Mouse (Mus musculus) erythroblast, embryonic 14.5 days (primary cell): ENCODE results near the gene Lmbrd2. TPM values are rescaled to one million over a fixed set of nuclear protein-coding genes. Genes with fewer than 3 reads are reported as not detected.

Experiments used
- H3K27me3 ChIP-seq: 2 replicates; pipeline ENCODE4 v1.6.1; 2012; ENCODE audit warnings: inconsistent platforms; ENCODE audit not compliant: control insufficient read depth
- H3K36me3 ChIP-seq: 2 replicates; pipeline ENCODE4 v1.6.1; 2012; ENCODE audit warnings: mild to moderate bottlenecking, inconsistent platforms; ENCODE audit not compliant: control insufficient read depth
- H3K4me1 ChIP-seq: 2 replicates; pipeline ENCODE4 v1.6.1; 2012; ENCODE audit warnings: inconsistent platforms; ENCODE audit not compliant: control insufficient read depth
- H3K4me3 ChIP-seq: replicated peaks from 2 replicates; pipeline ENCODE3; 2012; ENCODE audit warnings: moderate library complexity, mild to moderate bottlenecking, inconsistent platforms
- H3K9me3 ChIP-seq: 2 replicates; pipeline ENCODE4 v1.6.1; 2012; ENCODE audit warnings: low read length, inconsistent platforms, mixed read lengths; ENCODE audit not compliant: control insufficient read depth
- GATA1 ChIP-seq: IDR thresholded peaks from 2 replicates; pipeline ENCODE4 v1.6.1; 2012; ENCODE audit warnings: low read length, inconsistent platforms, mixed read lengths
- TAL1 ChIP-seq: IDR thresholded peaks from 3 replicates; pipeline ENCODE4 v1.6.1; 2012; ENCODE audit warnings: low read length, inconsistent platforms, mixed read lengths
- polyA plus RNA-seq: library from polyadenylated mRNA; stranded (reverse); fragments of >175 nt; gene quantifications from 2 replicates; pipeline ENCODE4 v1.2.3, GENCODE M21; 2012

Lmbrd2 gene
- polyA plus RNA-seq, 1 experiment: 0.01 TPM

GRCm38 (mm10) chr15:9130772-9131498 lies 9.4 kb upstream of the Lmbrd2 start:
- no peaks in the 10 kb centered on the region for H3K9me3 ChIP-seq
- TF ChIP-seq TAL1 (no peak), GATA1 (no peak)
- peaks cover 96% of the 10 kb centered on the region for H3K36me3 ChIP-seq
- H3K4me1 ChIP-seq: peaks cover 15% of the 10 kb centered on the region
- H3K4me3 ChIP-seq: no peak overlapping the region
- H3K27me3 ChIP-seq: no peaks in the 10 kb centered on the region

DNA sequence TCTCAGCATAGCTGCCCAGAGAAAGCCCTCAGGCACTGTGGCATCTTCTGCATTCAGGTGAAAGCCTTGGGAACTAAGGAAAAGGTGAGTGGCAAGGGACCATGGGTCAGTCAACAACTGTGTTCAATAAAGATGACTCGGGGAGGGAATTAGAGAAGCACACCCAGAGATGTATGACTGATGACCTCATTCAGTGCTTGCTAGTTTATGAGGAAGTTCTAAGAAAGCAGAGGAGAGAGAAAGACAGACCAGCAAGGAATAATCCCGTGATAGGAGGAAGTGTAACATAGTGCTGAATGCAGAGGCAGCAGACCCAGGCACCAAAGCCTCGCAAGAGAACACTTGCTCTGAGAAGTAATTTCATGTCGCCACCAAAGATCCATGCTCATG lies 8.9 kb upstream of the Lmbrd2 start:
- peaks cover 18% of the 10 kb centered on the region for H3K4me1 ChIP-seq
- no peaks in the 10 kb centered on the region for H3K9me3 ChIP-seq
- no peak overlapping the region for H3K4me3 ChIP-seq
- peaks cover 96% of the 10 kb centered on the region for H3K36me3 ChIP-seq
- no peaks in the 10 kb centered on the region for H3K27me3 ChIP-seq
- TF ChIP-seq GATA1: no peak

GRCm38 (mm10) chr15:9132693-9133443 lies 7.5 kb upstream of the Lmbrd2 start:
- Histone ChIP-seq H3K27me3 (no peaks in the 10 kb centered on the region), H3K36me3 (peaks cover 96% of the 10 kb centered on the region)

GRCm38 (mm10) chr15:9134891-9135507 lies 5.4 kb upstream of the Lmbrd2 start:
- Histone ChIP-seq H3K27me3 (no peaks in the 10 kb centered on the region), H3K4me1 (peaks cover 36% of the 10 kb centered on the region), H3K36me3 (peaks cover 91% of the 10 kb centered on the region)

More at GRCm38 (mm10) chr15:9132693-9133443, 7.5 kb upstream of the Lmbrd2 start:
- TF ChIP-seq TAL1 (no peak), GATA1 (no peak)
- no peaks in the 10 kb centered on the region for H3K9me3 ChIP-seq
- no peak overlapping the region for H3K4me3 ChIP-seq
- H3K4me1 ChIP-seq: peaks cover 18% of the 10 kb centered on the region

DNA sequence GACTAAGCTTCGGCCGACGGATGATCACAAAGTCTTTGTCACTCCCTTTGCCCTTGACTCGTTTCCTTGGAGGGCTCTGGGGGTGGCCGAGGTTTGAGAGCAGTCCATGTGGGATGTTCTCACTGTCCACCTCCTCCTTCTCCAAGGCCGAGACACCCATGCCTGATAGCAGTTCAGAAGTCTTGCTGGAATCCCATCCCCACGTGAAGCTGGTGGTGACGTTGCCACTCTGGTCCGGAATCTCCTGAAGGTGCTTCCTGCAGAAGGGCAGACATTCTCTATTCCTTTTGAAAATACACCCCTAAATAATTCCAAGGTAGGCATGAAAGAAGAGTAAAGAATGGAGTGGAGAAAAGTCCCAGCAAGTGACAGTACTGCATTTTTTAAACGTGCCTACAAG lies 903 bp upstream of the Lmbrd2 start:
- Histone ChIP-seq H3K4me1 (peaks cover 41% of the 10 kb centered on the region), H3K4me3 (peak overlapping the region; percentile 90), H3K27me3 (no peaks in the 10 kb centered on the region), H3K36me3 (peaks cover 54% of the 10 kb centered on the region), H3K9me3 (no peaks in the 10 kb centered on the region)
- TF ChIP-seq TAL1 (no peak), GATA1 (no peak)

More at GRCm38 (mm10) chr15:9134891-9135507, 5.4 kb upstream of the Lmbrd2 start:
- no peak for TF ChIP-seq GATA1
- TF ChIP-seq TAL1: no peak
- Histone ChIP-seq H3K4me3 (no peak overlapping the region), H3K9me3 (no peaks in the 10 kb centered on the region)

- no peaks in the 10 kb centered on the region for H3K9me3 ChIP-seq
- no peak for TF ChIP-seq GATA1
- TF ChIP-seq TAL1: no peak
- peak overlapping the region; percentile 90 for H3K4me3 ChIP-seq
- H3K4me1 ChIP-seq: peaks cover 36% of the 10 kb centered on the region
- H3K36me3 ChIP-seq: peaks cover 41% of the 10 kb centered on the region
- H3K27me3 ChIP-seq: no peaks in the 10 kb centered on the region
These were observed 378 bp downstream of the Lmbrd2 start for GRCm38 (mm10) chr15:9140684-9141171.

GRCm38 (mm10) chr15:9155325-9155724 lies 15.0 kb downstream of the Lmbrd2 start, which contains the start of gene Skp2:
Gene Skp2 (minus strand): TSS chr15:9155425.
- H3K4me3 ChIP-seq: no peak within 1 kb of the TSS
- no peaks in the 10 kb centered on the region for H3K27me3 ChIP-seq
- H3K9me3 ChIP-seq: no peaks in the 10 kb centered on the region
- no peaks in the 10 kb centered on the region; the same call in 1 of the 2 replicates for H3K4me1 ChIP-seq
- peaks cover 52% of the 10 kb centered on the region for H3K36me3 ChIP-seq
- TF ChIP-seq TAL1 (no peak), GATA1 (no peak)

GRCm38 (mm10) chr15:9162557-9163070 lies 22.3 kb downstream of the Lmbrd2 start:
- Histone ChIP-seq H3K4me1 (no peaks in the 10 kb centered on the region), H3K9me3 (no peaks in the 10 kb centered on the region), H3K27me3 (no peaks in the 10 kb centered on the region), H3K4me3 (no peak overlapping the region), H3K36me3 (peaks cover 33% of the 10 kb centered on the region)
- TF ChIP-seq GATA1 (no peak), TAL1 (no peak)

DNA sequence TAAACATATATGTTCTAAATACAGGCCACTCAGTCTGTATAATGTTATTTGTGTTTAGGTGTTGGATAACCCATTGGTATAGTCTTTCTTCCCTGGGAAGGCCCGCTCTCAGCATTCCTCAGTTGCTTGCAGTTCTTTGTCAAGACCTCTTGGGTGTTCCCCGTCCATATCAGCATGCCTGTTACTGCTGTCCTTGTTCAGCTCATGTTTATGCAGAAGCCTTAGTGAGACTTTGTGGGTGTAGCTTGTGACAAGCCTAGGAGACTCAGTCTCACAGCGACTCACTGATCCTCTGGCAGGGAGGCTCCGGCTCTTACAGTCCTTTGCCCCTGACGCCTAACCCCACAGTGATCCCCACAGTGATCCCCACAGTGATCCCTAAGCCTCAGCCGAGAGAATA lies 23.8 kb downstream of the Lmbrd2 start:
- no peak for TF ChIP-seq GATA1
- TF ChIP-seq TAL1: no peak
- peaks cover 29% of the 10 kb centered on the region for H3K36me3 ChIP-seq

More for the DNA sequence above, 23.8 kb downstream of the Lmbrd2 start:
- H3K4me3 ChIP-seq: no peak overlapping the region
- no peaks in the 10 kb centered on the region for H3K9me3 ChIP-seq
- H3K4me1 ChIP-seq: no peaks in the 10 kb centered on the region
- H3K27me3 ChIP-seq: no peaks in the 10 kb centered on the region
